Mouse (Mus musculus) intestine, postnatal 0 days (tissue): ENCODE measurements around the gene Mon2. TPM values are rescaled to one million over a fixed set of nuclear protein-coding genes. Genes with fewer than 3 reads are reported as not detected.

Source experiments
- ATAC-seq: fragments of 200-750 bp; cut with Nextera tagmentation; 2 replicates; pipeline ENCODE4 v1.8.0; 2017; ENCODE audit warnings: mild to moderate bottlenecking, moderate TSS enrichment, moderate library complexity
- H3K27ac ChIP-seq: fragments of 300-500 bp; sonication (generic); 2 replicates; pipeline ENCODE4 v1.5.1; 2014; ENCODE audit warnings: mild to moderate bottlenecking, low read depth, low read length, moderate library complexity
- H3K27me3 ChIP-seq: fragments of 300-500 bp; sonication (generic); replicated peaks from 2 replicates; pipeline ENCODE4 v1.6.1; 2014; ENCODE audit warnings: low read length, mixed read lengths; ENCODE audit not compliant: control insufficient read depth, insufficient read depth
- H3K36me3 ChIP-seq: fragments of 300-500 bp; sonication (generic); 2 replicates; pipeline ENCODE4 v1.6.1; 2014; ENCODE audit warnings: mild to moderate bottlenecking, moderate library complexity; ENCODE audit not compliant: control insufficient read depth, insufficient read depth
- H3K4me1 ChIP-seq: fragments of 300-500 bp; sonication (generic); replicated peaks from 2 replicates; pipeline ENCODE4 v1.6.1; 2014; ENCODE audit warnings: antibody characterized with exemption, low read length, mixed read lengths; ENCODE audit not compliant: control insufficient read depth, insufficient read depth
- H3K4me2 ChIP-seq: fragments of 300-500 bp; sonication (generic); replicated peaks from 2 replicates; pipeline ENCODE4 v1.6.1; 2014; ENCODE audit warnings: low read depth, mild to moderate bottlenecking, moderate library complexity
- H3K4me3 ChIP-seq: fragments of 300-500 bp; sonication (generic); 2 replicates; pipeline ENCODE4 v1.5.1; 2014; ENCODE audit warnings: low read depth, low read length
- H3K9ac ChIP-seq: fragments of 300-500 bp; sonication (generic); 2 replicates; pipeline ENCODE4 v1.6.1; 2014; ENCODE audit warnings: mild to moderate bottlenecking, low read depth, low read length
- H3K9me3 ChIP-seq: fragments of 300-500 bp; sonication (generic); 2 replicates; pipeline ENCODE4 v1.6.1; 2016; ENCODE audit warnings: mixed run types; ENCODE audit not compliant: control insufficient read depth
- CTCF ChIP-seq: sonication (generic); IDR thresholded peaks from 2 replicates; pipeline ENCODE4 v1.5.1; 2016; ENCODE audit warnings: low read depth, mild to moderate bottlenecking, control low read depth, antibody characterized with exemption, moderate library complexity
- WGBS: fragments of 180-500 bp; shearing (Covaris S2); extraction: QIAGEN DNeasy Blood & Tissue Kit; methylation state at CpG from one replicate; pipeline ENCODE4 v1.1.7; 2014; 5-methylcytosine and 5-hydroxymethylcytosine counted together
- polyA plus RNA-seq: library from polyadenylated mRNA; unstranded; fragments of >200 nt; fragmentation: Nextera tagmentation; extraction: Ambion mirVana; gene quantifications from 2 replicates; pipeline ENCODE4 v1.2.1, GENCODE M21; 2015

Gene Mon2
- polyA plus RNA-seq, 1 experiment from 2014 or later = 16.4 TPM

DNA sequence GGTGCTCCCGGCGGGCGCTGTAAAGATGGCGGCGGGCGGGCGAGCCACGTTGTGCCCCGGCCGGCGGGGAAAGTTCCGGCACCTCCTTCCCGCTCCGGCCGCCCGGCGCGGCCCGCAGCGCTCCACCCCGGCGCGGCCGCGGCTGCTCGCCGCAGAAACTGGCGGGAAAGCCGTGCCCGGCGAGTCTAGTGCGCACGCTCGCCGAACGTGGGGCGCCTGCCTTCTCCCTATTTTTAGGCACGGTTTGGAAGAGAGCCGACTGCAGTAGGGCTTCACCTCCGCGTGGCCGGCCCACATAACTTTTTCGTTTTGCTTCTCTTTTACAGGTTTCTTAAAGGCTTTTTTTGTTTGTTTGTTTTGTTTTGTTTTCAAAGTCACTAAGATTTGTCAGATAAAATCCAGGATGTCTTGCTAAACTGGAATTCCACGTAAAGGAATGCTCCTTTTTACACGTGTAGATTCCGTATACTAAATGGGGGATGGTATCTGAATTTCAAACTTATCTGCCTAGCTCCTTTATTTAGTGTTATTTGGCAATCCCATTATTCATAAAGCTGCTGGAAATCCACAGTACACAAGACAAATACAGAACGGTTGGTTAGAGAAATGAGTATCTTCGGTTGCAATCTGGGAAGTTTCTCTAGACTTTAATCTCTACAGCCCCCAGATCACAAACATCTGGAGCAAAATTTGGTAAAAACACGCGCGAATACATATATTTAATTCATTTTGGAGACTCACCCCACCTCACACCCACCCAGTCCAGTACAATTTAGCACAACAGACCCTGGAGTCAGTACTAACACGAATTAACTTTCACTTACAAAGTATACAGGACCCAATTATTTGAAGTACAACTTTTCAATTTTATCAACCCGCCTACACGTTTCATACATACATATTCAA is 89.7 kb downstream of the Mon2 start:
- H3K9ac ChIP-seq = peak overlapping the region; percentile 97
- WGBS = 8% methylated on average over 54 of the region's 54 CpGs
- ATAC-seq = peak; percentile 76
- peak overlapping the region; percentile 100 for H3K27ac ChIP-seq
- H3K9me3 ChIP-seq = no peaks in the 10 kb centered on the region
- TF ChIP-seq CTCF = no peak
- H3K4me1 ChIP-seq = no peaks in the 10 kb centered on the region
- peak overlapping the region; percentile 94 for H3K4me3 ChIP-seq
- peaks cover 8% of the 10 kb centered on the region; the same call in 1 of the 2 replicates for H3K36me3 ChIP-seq
- no peaks in the 10 kb centered on the region for H3K27me3 ChIP-seq
- H3K4me2 ChIP-seq = peak overlapping the region; percentile 79

DNA sequence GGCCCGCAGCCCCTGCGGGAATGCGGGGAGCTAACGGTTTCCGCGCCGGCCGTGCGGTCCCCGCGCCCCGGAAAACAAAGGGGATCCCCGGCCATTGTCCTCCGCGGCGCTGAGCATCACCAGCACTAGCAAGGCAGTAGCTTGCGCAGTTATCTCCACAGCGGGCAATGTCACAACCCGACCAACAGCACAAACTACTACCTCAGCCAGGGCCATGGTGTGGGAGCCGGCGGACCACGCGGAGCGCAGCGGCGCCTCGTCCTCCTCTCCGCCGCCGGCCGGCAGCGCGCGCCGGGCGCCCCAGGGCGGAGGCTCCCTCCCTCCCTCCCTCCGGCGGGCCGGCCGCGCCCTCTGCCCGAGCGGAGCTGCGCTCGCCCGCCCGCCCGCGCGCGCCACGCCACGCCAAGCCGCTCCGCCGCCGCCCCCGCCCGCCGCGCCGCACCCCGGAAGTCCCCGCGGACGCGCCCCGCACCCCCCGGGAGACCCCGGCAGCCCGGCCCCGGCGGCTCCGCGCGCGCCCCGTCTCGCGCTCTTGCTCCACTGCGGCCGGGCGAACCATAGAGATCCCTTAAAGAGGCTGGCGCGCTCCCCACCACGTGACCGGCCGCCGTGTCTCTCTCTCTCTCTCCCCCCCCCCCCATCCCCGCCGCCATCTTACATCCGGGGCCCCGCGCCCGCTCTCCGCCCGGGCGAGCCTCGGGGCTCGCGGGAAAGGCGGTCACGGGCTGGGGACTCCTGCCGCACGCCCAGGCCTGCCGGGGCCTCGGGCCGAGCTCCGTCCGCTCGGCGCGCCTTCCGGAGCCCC is 90.6 kb downstream of the Mon2 start:
- TF ChIP-seq CTCF = no peak
- no peaks in the 10 kb centered on the region for H3K9me3 ChIP-seq
- WGBS = under 1% methylated on average over 61 of the region's 115 CpGs
- peak overlapping the region; percentile 94 for H3K4me3 ChIP-seq
- no peaks in the 10 kb centered on the region for H3K4me1 ChIP-seq
- peak; percentile 93 for ATAC-seq
- H3K27me3 ChIP-seq = no peaks in the 10 kb centered on the region
- peak overlapping the region; percentile 79 for H3K4me2 ChIP-seq
- no peaks in the 10 kb centered on the region; the same call in 1 of the 2 replicates for H3K36me3 ChIP-seq
- H3K27ac ChIP-seq = peak overlapping the region; percentile 100
- H3K9ac ChIP-seq = peak overlapping the region; percentile 97

DNA sequence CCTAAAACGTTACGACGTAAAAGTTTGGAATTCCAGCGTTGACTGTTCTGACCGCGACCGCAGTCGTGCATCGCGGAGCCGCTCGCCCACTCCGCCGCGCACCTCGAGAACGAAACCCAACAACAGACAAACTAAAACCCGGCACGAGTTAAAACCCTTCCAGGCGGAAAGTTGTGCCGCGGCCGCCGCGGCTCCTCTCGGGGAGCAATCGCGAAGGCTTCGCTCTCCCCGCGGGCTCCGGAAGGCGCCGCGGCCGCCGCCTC is 91.1 kb downstream of the Mon2 start:
- under 1% methylated on average over 36 of the region's 37 CpGs for WGBS
- Histone ChIP-seq H3K4me1 (no peaks in the 10 kb centered on the region), H3K4me2 (peak overlapping the region; percentile 79), H3K9ac (peak overlapping the region; percentile 97), H3K4me3 (peak overlapping the region; percentile 94), H3K27me3 (no peaks in the 10 kb centered on the region), H3K36me3 (peaks cover 4% of the 10 kb centered on the region; the same call in 1 of the 2 replicates), H3K9me3 (no peaks in the 10 kb centered on the region), H3K27ac (peak overlapping the region; percentile 100)
- peak; percentile 7; the same call in 1 of the 2 replicates for ATAC-seq
- no peak for TF ChIP-seq CTCF

DNA sequence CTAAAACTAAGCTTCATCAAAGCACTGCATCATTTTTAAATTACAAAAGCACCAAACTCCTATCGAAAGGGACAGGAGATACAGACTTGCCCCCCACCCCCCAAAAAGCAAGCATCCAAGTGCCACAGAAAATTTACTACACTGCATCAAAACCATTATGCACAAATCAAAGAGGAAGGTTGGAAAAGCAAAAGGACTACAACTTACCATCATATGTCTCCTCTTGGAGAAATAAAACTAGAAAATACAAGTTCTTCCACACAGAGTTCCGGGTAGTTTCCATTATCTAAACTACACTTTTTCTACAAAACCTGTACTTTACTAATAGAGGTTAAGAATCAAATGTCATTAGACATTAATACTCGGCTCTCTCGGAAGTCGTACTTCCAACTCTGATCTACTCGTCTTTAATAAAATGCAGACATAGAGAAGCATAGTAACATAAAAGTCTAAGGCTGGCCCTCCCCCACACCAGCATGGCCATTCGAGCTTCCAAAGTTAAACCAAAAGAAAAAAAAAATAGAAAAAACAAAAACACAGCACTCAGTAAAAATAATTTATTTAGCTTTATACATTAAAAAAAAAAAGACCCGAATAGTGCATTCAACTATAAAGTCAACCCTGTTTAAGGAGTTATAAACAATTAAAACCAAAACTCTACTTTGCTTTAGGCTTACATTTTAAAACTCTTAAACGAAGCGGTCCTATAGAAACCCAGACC is 91.6 kb downstream of the Mon2 start:
- H3K27ac ChIP-seq = peak overlapping the region; percentile 100
- no peak for TF ChIP-seq CTCF
- H3K4me2 ChIP-seq = peak overlapping the region; percentile 79
- no peak for ATAC-seq
- peak overlapping the region; percentile 94 for H3K4me3 ChIP-seq
- H3K27me3 ChIP-seq = no peaks in the 10 kb centered on the region
- 1% methylated on average over 10 of the region's 10 CpGs for WGBS
- H3K9me3 ChIP-seq = no peaks in the 10 kb centered on the region
- H3K36me3 ChIP-seq = peaks cover 4% of the 10 kb centered on the region; the same call in 1 of the 2 replicates
- H3K9ac ChIP-seq = peak overlapping the region; percentile 97
- H3K4me1 ChIP-seq = no peaks in the 10 kb centered on the region

DNA sequence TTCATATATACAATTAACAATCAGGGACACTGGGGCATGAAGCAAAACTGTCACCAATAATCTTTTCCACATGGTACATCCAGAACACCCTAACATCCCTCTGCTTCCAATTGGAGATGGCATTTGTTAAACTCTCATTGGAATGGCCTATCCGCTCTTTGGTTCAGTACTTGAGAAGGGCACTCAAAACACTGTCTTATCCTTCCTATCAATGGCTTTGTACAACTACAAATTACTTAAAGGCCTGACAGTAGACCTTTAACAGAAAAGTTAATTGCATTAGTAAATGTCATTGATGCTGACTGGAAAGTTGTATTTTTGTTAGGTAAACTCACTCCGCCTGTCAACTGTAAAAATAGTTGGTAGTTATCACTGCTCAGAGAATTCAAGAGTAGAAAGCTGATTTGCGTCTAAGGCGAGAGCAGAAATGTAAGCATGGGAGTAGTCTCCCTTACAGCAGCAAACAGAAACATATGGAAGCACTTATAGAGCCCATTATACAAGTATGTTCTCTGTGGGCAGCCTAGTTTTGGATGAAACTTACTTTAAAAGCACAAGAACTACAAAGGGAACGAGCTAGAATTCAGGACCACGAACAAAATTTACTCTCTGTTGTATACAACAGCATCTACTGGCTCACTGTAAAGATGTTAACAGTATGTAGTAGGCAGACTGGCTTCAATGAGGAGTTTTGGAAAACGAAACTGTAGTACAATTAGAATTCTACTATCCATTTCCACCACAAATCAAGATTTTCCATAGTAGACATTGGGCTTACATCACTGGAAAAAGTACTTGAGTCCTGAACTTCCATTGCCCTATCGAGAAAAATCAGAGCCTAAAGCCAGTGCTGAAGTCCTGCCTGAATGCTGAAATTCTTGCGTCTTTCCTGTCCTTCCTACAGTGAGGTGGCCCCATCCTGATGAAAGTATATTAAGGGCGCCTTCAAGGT is 92.5 kb downstream of the Mon2 start:
- Histone ChIP-seq H3K27me3 (no peaks in the 10 kb centered on the region), H3K27ac (no peak overlapping the region; the same call in 1 of the 2 replicates), H3K9me3 (no peaks in the 10 kb centered on the region), H3K36me3 (peaks cover 4% of the 10 kb centered on the region; the same call in 1 of the 2 replicates), H3K4me2 (peak overlapping the region; percentile 79), H3K4me3 (peak overlapping the region; percentile 94), H3K9ac (peak overlapping the region; percentile 97; the same call in 1 of the 2 replicates), H3K4me1 (no peaks in the 10 kb centered on the region)
- ATAC-seq = no peak
- no peak for TF ChIP-seq CTCF
- WGBS = 39% methylated on average over 10 of the region's 10 CpGs
